Mouse (Mus musculus): ENCODE results near the gene Cops3. TPM values are rescaled to one million over a fixed set of nuclear protein-coding genes. Genes with fewer than 3 reads are reported as not detected.
"Not testable (repeated sequence)": the region's sequence is repeated elsewhere in the genome, so short reads cannot be mapped to it uniquely, and the experiment has no call there.

Gene Cops3
- total RNA-seq (2021) = 93.6 and 95.6 TPM in 2 replicates
- long read RNA-seq, experiment 1, transcript Cops3-201 (12 exons, 1,646 nt) = major isoform, 122 of 141 reads
- long read RNA-seq, experiment 1, partial matches to known transcripts = 5 of 141 reads
- long read RNA-seq, experiment 1, other reads (novel, unspliced or antisense) = 14 of 141 reads
- long read RNA-seq, experiment 2, transcript Cops3-201 (12 exons, 1,646 nt) = major isoform, 79 of 91 reads
- long read RNA-seq, experiment 2, partial matches to known transcripts = 4 of 91 reads
- long read RNA-seq, experiment 2, other reads (novel, unspliced or antisense) = 7 of 91 reads

DNA sequence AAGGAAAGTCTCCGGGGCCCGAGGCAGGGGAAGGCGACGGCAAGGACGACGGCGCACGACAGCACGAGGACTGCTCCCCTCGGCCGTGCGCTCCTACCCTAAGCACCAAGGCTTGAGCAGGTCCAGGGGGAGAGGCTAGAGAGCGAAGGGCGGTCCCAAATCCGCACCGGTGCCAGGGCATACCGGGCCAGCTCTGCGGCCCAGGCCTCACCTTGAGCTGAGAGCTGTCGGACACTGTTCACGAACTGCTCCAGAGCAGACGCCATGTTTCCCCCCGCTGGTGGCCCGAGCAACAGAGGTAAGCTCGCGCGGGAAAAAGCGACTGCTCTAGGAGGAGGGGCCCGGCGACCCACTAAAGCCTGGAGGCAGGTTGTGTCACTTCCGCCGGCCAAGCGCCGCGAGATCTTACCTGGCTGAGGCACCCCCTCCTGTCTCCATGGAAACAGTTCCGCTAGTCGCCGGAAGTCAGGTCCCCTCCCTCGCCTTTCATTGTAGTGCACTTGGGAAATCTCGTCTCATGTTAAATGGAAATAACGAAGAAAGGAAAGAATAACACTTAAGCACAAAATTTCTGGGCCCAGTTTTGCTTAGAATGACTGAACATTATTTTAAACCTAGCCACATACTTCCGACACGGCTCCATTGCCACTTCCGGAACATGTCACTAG is at the start of gene Cops3:
TSS of gene Cops3 (minus strand) at position 380 of the 668 bp plus-strand sequence.
- DNase-seq = peak; percentile 98

DNA sequence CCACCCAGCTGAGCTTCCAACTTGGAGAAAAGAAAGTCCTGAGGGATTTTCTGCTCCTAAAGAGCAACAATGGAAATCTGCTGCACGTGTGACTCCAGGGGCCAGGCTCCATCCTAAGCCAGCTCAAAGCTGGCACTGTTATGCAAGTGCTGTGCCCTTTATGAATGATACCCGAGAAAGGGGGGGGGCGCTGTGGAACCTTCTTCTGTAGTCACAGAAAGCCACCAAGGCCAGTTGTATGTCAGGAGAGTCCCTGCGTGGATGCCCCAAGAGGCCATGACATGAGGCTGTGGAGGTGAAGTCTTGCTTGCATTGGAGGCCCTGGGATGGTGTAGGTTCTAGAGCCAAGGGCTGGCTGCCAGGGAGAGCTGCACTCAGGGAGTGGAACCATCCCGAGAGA is 48.5 kb upstream of the Cops3 start:
- peak; percentile 52 for DNase-seq

DNA sequence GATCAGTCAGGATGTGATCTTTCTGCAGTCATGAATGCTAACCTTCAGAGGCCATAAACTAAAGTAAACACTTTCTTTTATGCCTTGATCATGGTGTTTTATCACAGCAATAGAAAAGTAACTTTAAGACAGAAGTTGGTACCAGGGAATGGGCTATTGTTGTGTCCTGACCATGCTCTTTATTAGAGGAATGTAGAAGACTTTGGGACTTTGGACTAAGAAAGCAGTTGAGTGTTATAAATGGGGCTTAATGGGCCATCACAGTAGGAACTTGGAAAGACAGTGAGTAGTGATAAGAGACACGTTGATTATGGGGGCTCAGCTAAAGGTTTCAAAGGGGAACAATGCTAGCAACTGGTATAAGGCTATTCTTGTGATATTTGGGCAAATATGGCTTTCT is 47.3 kb upstream of the Cops3 start:
- DNase-seq = no peak

DNA sequence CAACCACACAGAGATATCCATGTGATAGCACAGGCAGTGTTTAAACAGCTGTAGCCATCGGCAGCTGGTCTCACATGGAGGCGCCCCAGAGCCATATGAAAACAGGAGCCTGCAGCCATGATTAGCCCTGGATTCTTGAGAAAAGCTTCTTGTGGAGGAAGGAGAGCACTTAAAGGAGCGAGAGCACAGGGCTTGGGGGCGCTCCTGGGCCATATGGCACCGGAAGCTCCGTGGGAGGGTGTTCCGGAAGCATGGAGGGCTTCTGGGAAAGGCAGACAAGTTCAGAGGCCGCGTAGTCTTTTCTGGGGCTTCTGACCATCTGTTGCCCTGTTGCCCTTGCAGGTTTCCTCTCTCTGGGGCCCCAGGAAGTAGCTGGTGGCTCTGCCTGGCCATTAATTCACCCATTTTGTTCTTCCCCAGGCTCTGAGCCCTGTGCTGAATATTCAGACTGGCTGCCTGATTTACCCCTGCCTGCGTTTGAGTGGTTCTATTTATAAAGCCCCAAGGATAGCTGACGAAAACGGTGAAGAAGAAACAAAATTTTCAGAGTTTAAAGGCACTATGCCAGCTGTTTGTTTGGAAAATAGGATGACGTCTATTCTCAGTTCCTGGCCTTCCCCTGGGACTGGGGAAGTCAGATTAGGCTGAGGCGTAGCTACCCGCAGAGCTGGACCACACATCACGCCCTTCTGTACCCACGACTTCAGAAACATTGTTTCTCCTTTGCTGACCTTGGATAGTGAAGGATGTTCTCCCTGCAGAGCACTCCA is 45.8 kb upstream of the Cops3 start:
- DNase-seq = peak; percentile 66

DNA sequence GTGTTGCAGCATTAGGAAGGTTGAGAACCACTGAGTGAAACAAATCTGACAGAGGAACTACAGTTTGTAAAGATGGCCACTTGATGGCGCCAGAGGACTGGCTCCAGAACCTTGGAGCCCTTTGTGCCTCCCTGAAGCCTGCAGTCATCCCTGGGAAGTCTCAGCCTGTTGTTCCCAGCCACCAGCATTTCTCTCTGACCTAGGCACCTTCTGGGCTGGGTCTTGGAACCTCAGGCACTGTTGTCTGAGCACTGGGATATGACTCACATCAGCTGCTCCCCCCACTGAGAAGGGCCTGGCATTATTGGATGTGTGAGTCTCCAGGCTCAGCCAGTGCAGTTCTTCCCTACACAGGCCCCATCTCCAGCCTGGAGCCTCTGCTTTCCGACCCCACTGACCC is 40.4 kb upstream of the Cops3 start:
- peak; percentile 90 for DNase-seq

DNA sequence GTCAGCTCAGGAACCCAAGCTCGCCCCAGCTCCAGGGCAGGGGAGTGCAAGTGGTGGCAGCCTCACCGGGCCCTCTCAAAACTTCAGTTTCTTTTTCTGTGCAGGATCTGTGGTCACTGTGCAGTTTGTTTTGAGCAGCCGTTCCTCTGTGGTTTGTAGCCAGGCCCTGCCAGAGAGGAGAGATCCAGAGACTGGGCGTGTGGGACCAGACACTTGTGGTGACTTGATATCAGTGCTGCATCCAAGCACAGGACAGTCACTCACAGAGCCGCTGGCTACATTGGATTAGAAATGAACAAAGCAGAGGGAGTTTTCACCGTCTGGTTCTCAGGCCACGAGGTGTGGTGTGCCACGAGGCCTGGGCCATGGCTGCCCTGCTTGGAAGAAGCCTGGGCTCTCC is 32.5 kb upstream of the Cops3 start:
- DNase-seq = no peak

DNA sequence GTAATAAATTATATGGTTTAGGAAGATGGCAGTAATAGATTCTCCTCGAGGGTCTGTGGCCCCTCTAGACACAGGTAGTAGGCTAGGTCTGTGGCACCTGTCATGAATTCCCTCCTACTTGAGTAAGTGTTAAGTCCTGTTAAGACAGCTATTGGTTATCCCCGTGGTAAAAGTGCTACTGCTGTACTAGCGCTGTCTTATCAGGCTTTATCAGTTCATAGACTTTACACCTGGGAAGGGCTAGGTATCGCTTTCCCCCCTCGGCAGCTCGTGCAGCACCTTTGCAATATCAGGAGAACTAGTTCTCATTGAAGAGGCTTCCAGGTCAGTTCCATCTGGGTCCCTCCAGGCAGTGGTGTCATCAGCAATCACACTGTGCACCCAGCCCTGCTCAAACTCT is 24.7 kb upstream of the Cops3 start:
- DNase-seq = no peak

DNA sequence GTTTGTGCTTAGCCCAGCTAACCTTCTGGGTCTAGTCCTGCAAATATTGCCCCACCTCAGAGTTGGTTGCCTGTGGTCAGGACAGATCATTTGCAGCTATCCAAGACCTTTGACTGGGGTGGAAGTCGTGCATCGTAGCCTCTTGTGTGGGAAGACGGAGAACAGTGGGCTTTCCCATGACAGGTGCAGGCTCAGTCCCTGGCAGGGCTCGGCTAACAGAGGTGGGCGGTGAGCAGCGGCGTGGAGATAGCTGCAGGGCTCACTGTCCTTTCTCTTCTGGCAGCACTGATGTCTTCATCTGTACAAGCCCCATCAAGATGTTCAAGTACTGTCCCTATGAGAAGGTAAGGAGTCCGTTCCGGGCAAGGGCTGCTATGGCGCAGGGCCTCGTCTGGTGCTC is 20.8 kb upstream of the Cops3 start:
- no peak for DNase-seq

DNA sequence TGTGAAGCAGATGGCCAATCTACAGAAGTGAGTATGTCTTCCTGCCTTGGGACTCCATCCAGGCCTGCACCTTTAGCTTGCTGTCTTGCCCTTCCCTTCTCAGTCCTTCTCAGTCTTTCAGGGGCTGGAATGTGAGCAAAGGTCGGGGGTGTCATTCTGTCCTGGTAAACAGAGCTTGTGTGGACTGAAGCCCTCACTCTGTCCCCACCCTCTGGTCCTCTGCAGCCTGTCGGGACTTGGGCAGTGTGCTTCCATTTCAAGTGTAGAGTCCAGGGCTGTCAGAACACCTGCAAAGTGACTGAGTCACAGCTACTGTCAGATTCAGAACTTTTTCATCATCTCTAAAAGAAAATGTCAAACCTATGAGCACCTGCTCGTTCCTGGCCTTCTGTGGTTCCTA is 13.2 kb upstream of the Cops3 start:
- no peak for DNase-seq

DNA sequence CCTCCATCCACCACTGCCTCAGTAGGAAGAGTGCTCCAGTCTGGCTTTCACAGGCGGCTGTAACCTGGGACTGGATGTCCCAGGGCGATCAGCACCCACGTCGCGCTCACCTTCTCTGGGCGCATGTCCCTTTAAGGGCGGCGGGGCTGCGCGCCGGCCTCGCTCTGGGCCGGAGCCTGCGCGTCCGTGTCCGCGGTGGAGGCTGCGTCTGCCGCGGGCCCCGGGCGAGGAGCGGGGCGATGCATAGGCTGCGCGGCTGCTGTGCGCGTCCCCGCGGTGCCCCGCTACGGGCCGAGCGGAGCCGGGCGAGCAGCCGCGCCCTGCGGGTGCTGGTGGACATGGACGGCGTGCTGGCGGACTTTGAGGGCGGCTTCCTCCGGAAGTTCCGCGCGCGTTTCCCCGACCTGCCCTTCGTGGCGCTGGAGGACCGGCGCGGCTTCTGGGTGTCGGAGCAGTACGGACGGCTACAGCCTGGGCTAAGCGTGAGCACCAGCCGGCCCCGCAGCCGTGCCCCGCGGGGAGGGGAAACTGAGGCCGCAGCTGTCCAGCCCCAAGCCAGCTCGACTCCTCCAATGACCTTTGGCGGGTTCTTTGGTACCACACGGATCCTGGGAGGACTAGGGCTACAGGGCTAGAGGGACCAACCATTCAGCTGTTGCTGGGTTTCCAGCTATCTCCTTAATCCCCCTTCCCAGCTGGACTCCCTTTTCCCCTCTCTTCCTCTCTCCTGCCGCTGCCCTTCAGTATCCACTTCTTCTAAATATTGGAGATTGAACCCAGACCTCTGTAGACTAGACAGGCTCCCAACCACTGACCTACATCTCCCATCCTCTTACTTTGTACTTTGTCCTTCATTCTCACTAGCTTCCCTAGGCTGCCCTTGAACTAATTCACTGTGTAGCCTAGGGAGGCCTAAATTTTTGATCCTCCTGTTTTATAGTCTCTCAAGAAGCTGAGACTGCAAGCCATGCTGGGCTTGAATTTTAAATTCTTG is 8.6 kb upstream of the Cops3 start:
- DNase-seq = peak; percentile 90

DNA sequence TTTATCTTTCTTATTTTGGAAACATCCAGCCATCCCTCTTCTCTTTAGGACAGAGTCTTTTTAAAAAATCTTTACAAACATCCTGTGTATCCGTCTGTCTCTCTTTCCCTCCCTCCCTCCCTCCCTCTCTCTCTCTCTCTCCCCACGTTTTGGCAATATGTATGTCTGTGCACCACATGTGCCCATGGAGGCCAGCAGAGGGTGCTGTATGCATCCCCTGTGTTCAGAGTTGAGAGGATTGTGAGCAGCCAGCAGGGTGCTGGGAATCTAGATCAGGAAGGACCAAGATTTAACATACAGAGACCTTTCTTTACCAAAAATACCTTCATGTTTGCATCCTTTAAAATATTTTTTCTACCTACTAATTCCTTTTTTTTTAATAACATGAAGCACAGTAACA is 7.5 kb upstream of the Cops3 start:
- peak; percentile 72 for DNase-seq

DNA sequence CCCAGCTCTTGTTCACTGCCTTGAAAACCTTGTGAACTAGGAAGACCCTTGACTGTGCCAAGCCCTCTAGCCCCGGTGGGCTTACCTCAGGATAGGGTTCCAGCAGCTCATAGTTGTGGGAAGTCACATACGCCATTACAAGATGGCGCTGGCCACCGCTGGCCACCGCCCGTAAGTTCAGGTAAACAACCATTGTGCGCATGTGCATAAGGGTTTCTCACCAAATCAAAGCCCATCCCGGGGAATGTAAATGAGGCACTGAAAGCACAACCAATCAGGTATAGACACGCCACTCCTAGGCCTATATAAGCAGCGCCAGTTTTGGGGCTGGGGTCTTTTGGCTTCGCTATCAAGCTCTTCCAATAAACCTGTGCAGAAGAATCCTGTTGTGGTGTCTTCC is 6.7 kb upstream of the Cops3 start:
- DNase-seq = no peak

DNA sequence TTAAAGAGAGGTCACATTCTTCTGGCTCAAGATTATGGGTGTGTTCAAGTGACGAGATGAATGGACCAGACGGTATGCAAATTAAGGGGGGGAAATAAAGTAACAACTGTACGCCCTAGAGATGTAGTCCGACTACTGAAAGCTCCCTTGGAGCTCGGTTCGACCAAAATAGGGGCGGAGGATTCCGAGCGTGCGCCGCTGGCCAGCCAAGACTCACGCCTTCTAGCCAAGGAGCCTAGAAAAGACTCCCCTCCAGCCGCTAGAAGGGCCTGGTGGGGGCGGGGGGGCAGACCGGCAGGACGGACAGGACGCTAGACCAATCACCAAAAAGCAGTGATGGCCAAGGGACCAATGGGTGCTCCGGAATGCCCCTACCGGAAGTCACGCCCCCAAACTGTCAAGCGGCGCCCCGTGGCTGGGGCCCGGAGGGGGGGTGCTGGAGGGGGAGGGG is 605 bp downstream of the Cops3 start, which contains the start of gene Nt5m:
TSS of gene Nt5m (plus strand) at position 440 of the 451 bp plus-strand sequence.
- peak; percentile 97 for DNase-seq

DNA sequence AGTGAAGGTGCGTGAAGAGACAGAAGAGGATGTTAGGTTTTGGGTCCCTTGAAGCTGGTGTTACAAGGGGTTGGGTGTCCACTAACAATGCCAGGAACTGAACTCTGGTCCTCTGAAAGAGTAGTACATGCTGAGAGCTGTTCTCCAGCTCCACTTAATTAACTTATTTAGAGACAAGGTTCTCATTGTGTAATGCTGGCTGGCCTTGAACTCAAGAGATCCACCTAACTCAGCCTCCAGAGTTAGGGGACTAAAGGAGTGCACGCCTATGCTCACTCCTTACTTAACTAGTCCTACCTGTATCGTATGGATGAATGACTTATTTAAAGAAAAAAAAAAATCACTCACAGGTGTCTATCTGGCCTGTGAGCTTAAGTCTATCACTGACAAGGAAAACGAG is 1.2 kb downstream of the Cops3 start:
- DNase-seq = no peak

DNA sequence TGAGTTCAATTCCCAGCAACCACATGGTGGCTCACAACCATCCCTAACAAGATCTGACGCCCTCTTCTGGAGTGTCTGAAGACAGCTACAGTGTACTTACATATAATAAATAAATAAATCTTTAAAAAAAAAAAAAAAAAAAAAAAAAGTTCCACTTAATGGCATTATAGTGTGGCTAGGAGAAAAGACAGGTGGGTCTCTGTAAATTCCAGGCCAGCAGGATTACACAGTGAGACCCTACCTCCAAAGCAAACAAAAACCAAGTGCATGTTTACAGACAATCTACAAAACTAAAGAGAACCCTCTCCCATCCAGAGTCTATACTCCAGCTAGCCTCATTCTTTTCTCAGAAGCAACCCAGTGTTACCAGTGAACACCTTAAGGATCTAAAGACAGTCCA is 1.8 kb downstream of the Cops3 start:
- not testable (repeated sequence) for DNase-seq

DNA sequence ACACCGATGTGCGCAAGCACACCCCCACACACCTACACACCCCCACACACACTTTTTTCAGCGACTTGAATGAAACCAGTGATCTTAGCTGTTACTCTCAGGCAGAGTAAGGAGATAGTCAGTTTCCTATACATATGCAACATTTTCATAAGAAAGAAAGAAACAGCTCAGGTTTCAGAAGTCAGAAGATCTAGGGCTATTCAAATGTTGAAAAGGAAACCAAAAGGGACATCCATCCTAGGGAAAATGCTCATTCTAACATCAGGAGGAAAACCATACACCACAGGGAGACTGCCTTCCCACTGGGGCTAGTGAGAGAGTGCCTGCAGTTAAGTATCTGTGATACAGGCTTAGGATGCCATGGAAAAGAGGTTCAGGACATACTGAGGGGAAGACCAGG is 18.0 kb downstream of the Cops3 start:
- no peak for DNase-seq

DNA sequence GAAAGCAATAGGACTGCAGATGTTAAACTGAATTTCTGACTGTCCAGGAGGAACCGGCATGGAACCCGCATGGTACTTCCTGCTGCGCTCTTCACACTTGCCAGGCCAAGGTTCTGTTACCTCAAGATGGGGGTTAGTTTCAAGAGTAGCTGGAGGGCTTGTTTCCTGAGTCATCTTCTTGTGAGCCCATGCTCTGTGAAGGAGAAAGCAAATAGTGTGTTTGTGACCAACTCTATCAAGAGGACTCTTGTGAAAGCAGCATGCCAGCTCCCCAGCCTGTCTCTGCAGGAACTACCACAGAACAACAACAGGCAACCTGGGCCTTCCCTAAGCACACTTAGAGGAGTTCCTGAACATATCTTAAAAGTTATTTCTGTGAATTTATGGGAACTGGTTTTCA is 21.7 kb downstream of the Cops3 start:
- DNase-seq = no peak

DNA sequence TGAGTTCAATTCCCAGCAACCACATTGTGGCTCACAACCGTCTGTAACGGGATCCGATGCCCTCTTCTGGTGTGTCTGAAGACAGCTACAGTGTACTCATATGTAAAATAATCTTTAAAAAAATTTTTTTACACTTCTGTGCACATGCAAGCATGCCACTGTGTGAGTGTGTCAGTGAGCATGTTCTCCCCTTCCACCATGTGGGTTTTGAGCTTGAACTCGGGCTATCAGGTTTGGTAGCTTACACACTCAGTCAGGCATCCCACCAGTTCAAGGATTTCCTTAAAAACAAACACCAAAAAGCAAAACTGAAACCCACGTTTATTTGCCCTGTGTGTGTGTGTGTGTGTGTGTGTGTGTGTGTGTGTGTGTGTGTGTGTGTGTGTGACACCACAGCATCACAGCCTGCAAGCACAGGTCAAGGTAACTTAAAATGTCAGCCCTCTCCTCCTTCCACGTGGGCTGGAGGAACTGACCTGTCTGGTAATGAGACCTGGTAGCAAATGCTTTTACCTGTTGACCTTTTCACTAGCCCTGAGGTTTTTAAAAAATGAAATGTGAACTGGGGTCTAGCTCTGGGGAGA is 24.1 kb downstream of the Cops3 start:
- DNase-seq = peak; percentile 24

DNA sequence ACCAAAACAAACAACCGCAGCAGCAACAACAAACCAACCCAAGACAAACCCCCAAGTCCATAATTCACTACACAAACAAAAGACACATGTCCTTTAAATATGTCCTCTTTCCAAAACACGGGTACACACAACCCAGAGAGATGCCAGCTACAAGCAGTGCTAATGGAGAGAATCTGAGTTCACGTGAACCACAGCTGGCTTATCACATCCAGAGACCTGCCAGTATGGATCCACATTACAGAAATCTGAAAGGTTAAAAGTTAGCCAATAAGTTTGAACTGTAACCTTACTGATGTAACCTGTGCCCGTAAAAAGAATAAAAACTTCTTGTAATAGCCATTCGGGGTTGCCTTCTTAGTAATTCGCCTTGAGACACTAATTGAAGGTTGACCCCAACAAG is 24.7 kb downstream of the Cops3 start:
- DNase-seq = no peak

DNA sequence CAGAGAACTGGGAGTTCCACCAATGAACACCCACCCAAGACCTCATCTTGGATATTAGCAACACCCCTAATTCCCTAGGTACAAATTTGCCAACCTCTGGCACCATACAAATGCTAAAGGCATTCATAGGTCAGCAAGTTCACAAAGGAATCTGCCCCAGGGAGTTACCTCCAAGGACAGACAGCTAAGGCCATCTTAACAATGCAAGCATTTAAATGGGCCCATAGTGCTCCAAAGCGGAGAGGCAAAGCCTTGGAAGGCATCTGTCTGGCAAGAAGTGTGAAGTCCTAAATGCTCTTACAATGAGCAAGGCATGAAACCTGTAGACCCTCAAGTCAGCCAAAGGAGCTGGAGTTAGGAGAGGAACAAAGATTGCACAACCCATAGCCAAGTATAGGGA is 25.3 kb downstream of the Cops3 start:
- DNase-seq = peak; percentile 17

DNA sequence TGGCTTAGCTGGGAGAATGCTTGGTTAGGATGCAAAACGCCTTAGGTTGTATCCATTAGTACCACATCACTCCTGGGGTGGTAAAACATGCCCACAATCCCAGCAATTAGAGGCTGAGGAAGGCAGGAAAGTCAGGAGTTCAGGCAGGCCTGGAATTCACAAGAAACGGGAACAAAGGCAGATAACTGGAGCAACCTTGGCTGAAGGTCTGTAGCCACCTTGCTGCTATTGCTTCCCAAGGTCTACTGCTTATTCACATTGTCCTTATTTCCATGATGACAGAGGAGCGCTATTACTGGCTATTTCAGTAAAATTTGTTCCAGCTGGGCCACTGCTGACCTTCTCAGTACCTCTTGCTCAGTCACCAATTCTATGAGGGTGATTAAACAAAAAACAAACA is 26.4 kb downstream of the Cops3 start:
- peak; percentile 59 for DNase-seq

DNA sequence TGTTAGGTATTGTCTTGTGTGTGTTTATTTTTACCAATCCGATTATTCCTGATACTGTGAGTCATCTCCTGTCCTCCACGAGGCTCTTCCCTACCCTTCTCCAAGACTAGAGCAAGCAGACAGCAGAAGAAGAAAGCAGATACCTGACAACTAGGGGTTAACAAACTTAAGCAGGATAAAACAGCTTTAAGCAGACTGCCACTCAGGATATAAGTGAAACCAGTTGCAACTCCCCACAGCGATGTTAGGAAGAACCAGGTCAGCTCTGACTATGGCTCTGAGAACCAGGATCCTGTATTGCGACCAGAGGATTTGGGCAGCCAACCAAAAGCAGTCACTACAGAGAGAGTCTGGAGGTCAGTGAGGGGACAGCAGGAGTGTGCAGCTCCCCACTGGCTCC is 28.4 kb downstream of the Cops3 start:
- peak; percentile 34 for DNase-seq

Data from adrenal gland, postnatal 14 days (tissue).